Mouse (Mus musculus): ENCODE measurements at regions not wholly inside any gene's neighbourhood (a gene's known extent, or its start where the extent isn't known, plus 50 kb on each side); places are given as distances from the start of the nearest gene placed in this dataset.

- Histone ChIP-seq H3K9ac (ENCODE audit: low read depth, low read length) (no peak overlapping the region), H3K27me3 (ENCODE audit: control insufficient read depth, insufficient read depth, low read length) (no peaks in the 10 kb centered on the region), H3K4me3 (ENCODE audit: low read length) (no peak overlapping the region), H3K4me2 (replicated peaks; ENCODE audit: low read depth, low read length) (no peak overlapping the region), H3K36me3 (ENCODE audit: control insufficient read depth, insufficient read depth, low read length) (no peaks in the 10 kb centered on the region), H3K9me3 (ENCODE audit: control insufficient read depth, low read length) (no peaks in the 10 kb centered on the region), H3K4me1 (ENCODE audit: control insufficient read depth, insufficient read depth, low read length) (no peaks in the 10 kb centered on the region), H3K27ac (ENCODE audit: low read depth, low read length) (no peak overlapping the region)
- ATAC-seq (ENCODE audit: low FRiP score, low TSS enrichment) = no peak
- 95% methylated on average over 2 of the region's 2 CpGs for WGBS
These were observed 106.7 kb downstream of the Tnfsf18 start for GRCm38 (mm10) chr1:161601167-161601566.

DNA sequence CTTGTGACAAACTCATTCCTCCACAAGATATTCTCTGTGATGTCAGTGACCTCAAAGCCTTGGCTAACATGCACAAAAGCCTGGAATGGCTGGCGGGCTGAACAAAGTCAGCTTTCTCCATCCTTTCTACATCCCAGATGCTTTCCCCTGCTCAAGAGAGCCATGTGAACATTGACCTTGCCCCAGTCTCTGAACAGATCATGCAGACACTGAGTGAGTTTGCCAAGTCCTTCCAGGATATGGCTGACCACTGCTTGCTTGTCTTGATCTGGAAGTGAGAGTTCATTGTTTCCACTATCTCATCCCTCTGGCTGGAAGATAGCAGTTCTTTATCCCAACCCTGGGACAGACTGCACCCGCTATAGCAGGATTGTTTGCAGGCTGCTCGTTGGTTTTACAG, 103.7 kb downstream of the Tnfsf18 start:
- Histone ChIP-seq H3K9ac (ENCODE audit: low read depth, low read length) (no peak overlapping the region), H3K4me1 (ENCODE audit: control insufficient read depth, insufficient read depth, low read length) (no peaks in the 10 kb centered on the region), H3K36me3 (ENCODE audit: control insufficient read depth, insufficient read depth, low read length) (no peaks in the 10 kb centered on the region), H3K27me3 (ENCODE audit: control insufficient read depth, insufficient read depth, low read length) (no peaks in the 10 kb centered on the region), H3K4me2 (replicated peaks; ENCODE audit: low read depth, low read length) (no peak overlapping the region), H3K9me3 (ENCODE audit: control insufficient read depth, low read length) (no peaks in the 10 kb centered on the region), H3K4me3 (ENCODE audit: low read length) (no peak overlapping the region), H3K27ac (ENCODE audit: low read depth, low read length) (no peak overlapping the region)
- no peak for ATAC-seq (ENCODE audit: low FRiP score, low TSS enrichment)
- 84% methylated on average over 3 of the region's 3 CpGs for WGBS

DNA sequence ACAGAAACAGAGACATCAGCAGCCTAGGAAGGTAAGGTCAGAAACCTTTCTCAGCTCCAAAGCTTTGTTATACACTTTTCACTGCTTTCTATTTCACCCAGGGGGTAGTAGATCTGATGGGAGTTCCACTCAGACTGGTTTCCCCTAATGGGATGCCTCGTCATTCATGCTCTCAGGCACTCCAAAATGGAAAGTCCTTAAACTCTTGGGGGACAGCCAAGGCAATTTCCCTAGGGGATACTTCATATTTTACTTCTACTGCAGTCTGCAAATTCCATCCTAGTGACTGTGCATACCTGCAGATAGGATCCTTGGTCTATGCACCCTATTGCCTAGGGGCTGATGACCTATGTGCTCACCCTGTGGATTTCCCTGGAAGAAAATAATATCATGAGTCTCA, 82.1 kb downstream of the Tnfsf18 start:
- Histone ChIP-seq H3K4me1 (ENCODE audit: control insufficient read depth, insufficient read depth, low read length) (no peaks in the 10 kb centered on the region), H3K27me3 (ENCODE audit: control insufficient read depth, insufficient read depth, low read length) (no peaks in the 10 kb centered on the region), H3K9ac (ENCODE audit: low read depth, low read length) (no peak overlapping the region), H3K4me3 (ENCODE audit: low read length) (no peak overlapping the region), H3K4me2 (replicated peaks; ENCODE audit: low read depth, low read length) (no peak overlapping the region), H3K27ac (ENCODE audit: low read depth, low read length) (no peak overlapping the region), H3K36me3 (ENCODE audit: control insufficient read depth, insufficient read depth, low read length) (no peaks in the 10 kb centered on the region), H3K9me3 (ENCODE audit: control insufficient read depth, low read length) (no peaks in the 10 kb centered on the region)
- ATAC-seq (ENCODE audit: low FRiP score, low TSS enrichment) = no peak
- 75% methylated on average over 1 of the region's 1 CpGs for WGBS

GRCm38 (mm10) chr1:161575939-161576338, 81.5 kb downstream of the Tnfsf18 start:
- Histone ChIP-seq H3K4me1 (ENCODE audit: control insufficient read depth, insufficient read depth, low read length) (no peaks in the 10 kb centered on the region), H3K27me3 (ENCODE audit: control insufficient read depth, insufficient read depth, low read length) (no peaks in the 10 kb centered on the region), H3K9me3 (ENCODE audit: control insufficient read depth, low read length) (no peaks in the 10 kb centered on the region), H3K9ac (ENCODE audit: low read depth, low read length) (no peak overlapping the region), H3K4me2 (replicated peaks; ENCODE audit: low read depth, low read length) (no peak overlapping the region), H3K27ac (ENCODE audit: low read depth, low read length) (no peak overlapping the region), H3K4me3 (ENCODE audit: low read length) (no peak overlapping the region), H3K36me3 (ENCODE audit: control insufficient read depth, insufficient read depth, low read length) (no peaks in the 10 kb centered on the region)
- WGBS = 66% methylated on average over 7 of the region's 7 CpGs
- ATAC-seq (ENCODE audit: low FRiP score, low TSS enrichment) = no peak

GRCm38 (mm10) chr1:161575171-161575570, 80.7 kb downstream of the Tnfsf18 start:
- 90% methylated on average over 5 of the region's 5 CpGs for WGBS
- Histone ChIP-seq H3K36me3 (ENCODE audit: control insufficient read depth, insufficient read depth, low read length) (no peaks in the 10 kb centered on the region), H3K27me3 (ENCODE audit: control insufficient read depth, insufficient read depth, low read length) (no peaks in the 10 kb centered on the region), H3K4me3 (ENCODE audit: low read length) (no peak overlapping the region), H3K4me1 (ENCODE audit: control insufficient read depth, insufficient read depth, low read length) (no peaks in the 10 kb centered on the region), H3K27ac (ENCODE audit: low read depth, low read length) (no peak overlapping the region), H3K4me2 (replicated peaks; ENCODE audit: low read depth, low read length) (no peak overlapping the region), H3K9me3 (ENCODE audit: control insufficient read depth, low read length) (no peaks in the 10 kb centered on the region), H3K9ac (ENCODE audit: low read depth, low read length) (no peak overlapping the region)
- no peak for ATAC-seq (ENCODE audit: low FRiP score, low TSS enrichment)

DNA sequence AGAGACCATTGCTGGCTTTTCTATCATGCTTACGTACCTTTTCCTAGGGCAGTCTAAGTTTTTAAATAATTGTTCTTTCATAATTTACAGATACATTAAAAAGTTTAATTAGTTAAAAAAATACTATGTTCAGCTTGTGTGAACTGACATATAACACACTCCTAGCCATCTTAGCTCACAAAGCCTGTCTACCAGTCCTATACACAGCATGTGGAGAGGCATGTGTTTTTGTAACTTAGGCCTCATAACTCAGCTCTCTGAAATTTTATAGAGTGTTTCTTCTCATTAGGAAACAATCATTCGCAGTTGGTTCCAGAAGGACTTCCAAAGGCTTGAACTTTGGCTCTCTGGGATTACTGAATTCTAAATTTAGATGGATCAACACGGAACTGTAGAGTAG, 76.3 kb downstream of the Tnfsf18 start:
- WGBS = 66% methylated on average over 3 of the region's 3 CpGs
- ATAC-seq (ENCODE audit: low FRiP score, low TSS enrichment) = no peak
- Histone ChIP-seq H3K27ac (ENCODE audit: low read depth, low read length) (no peak overlapping the region), H3K4me2 (replicated peaks; ENCODE audit: low read depth, low read length) (no peak overlapping the region), H3K27me3 (ENCODE audit: control insufficient read depth, insufficient read depth, low read length) (no peaks in the 10 kb centered on the region), H3K4me1 (ENCODE audit: control insufficient read depth, insufficient read depth, low read length) (no peaks in the 10 kb centered on the region), H3K36me3 (ENCODE audit: control insufficient read depth, insufficient read depth, low read length) (no peaks in the 10 kb centered on the region), H3K4me3 (ENCODE audit: low read length) (no peak overlapping the region), H3K9me3 (ENCODE audit: control insufficient read depth, low read length) (no peaks in the 10 kb centered on the region), H3K9ac (ENCODE audit: low read depth, low read length) (no peak overlapping the region)

GRCm38 (mm10) chr1:161567826-161568225, 73.4 kb downstream of the Tnfsf18 start:
- Histone ChIP-seq H3K27ac (ENCODE audit: low read depth, low read length) (no peak overlapping the region), H3K4me1 (ENCODE audit: control insufficient read depth, insufficient read depth, low read length) (no peaks in the 10 kb centered on the region), H3K27me3 (ENCODE audit: control insufficient read depth, insufficient read depth, low read length) (no peaks in the 10 kb centered on the region), H3K9ac (ENCODE audit: low read depth, low read length) (no peak overlapping the region), H3K36me3 (ENCODE audit: control insufficient read depth, insufficient read depth, low read length) (no peaks in the 10 kb centered on the region), H3K4me3 (ENCODE audit: low read length) (no peak overlapping the region), H3K9me3 (ENCODE audit: control insufficient read depth, low read length) (no peaks in the 10 kb centered on the region), H3K4me2 (replicated peaks; ENCODE audit: low read depth, low read length) (no peak overlapping the region)
- no peak for ATAC-seq (ENCODE audit: low FRiP score, low TSS enrichment)

GRCm38 (mm10) chr1:161560368-161560767, 65.9 kb downstream of the Tnfsf18 start:
- 44% methylated on average over 3 of the region's 3 CpGs for WGBS
- H3K36me3 ChIP-seq (ENCODE audit: control insufficient read depth, insufficient read depth, low read length) = no peaks in the 10 kb centered on the region
- H3K9ac ChIP-seq (ENCODE audit: low read depth, low read length) = no peak overlapping the region
- no peak for ATAC-seq (ENCODE audit: low FRiP score, low TSS enrichment)
- no peak overlapping the region for H3K4me3 ChIP-seq (ENCODE audit: low read length)
- no peaks in the 10 kb centered on the region for H3K27me3 ChIP-seq (ENCODE audit: control insufficient read depth, insufficient read depth, low read length)
- H3K27ac ChIP-seq (ENCODE audit: low read depth, low read length) = no peak overlapping the region
- no peak overlapping the region for H3K4me2 ChIP-seq (replicated peaks; ENCODE audit: low read depth, low read length)
- no peaks in the 10 kb centered on the region for H3K4me1 ChIP-seq (ENCODE audit: control insufficient read depth, insufficient read depth, low read length)
- no peaks in the 10 kb centered on the region for H3K9me3 ChIP-seq (ENCODE audit: control insufficient read depth, low read length)

Data from kidney, embryonic 14.5 days (tissue).